Mouse (Mus musculus): ENCODE results near the gene Aplp2.

GRCm38 (mm10) chr9:31207732-31208131, 3.9 kb downstream of the Aplp2 start:
- TF ChIP-seq CTCF (conservative IDR thresholded peaks at IDR 0.05; ENCODE audit: insufficient read depth, insufficient read length, low read depth, low read length), result no peak
- no peak for TF ChIP-seq POLR2A (IDR thresholded peaks at IDR 0.05; ENCODE audit: low read depth, low read length)
